Mouse (Mus musculus) hindbrain, embryonic 12.5 days (tissue): ENCODE measurements around the gene Prkg1. TPM values are rescaled to one million over a fixed set of nuclear protein-coding genes. Genes with fewer than 3 reads are reported as not detected.

ENCODE experiments used
- ATAC-seq: fragments of 200-750 bp; cut with Nextera tagmentation; 2 replicates; pipeline ENCODE4 v1.8.0; 2017; ENCODE audit warnings: moderate TSS enrichment; ENCODE audit not compliant: low FRiP score
- H3K27ac ChIP-seq: fragments of 300-500 bp; sonication (generic); 2 replicates; pipeline ENCODE4 v1.5.1; 2016; ENCODE audit warnings: mild to moderate bottlenecking
- H3K27me3 ChIP-seq: fragments of 300-500 bp; sonication (generic); 2 replicates; pipeline ENCODE4 v1.6.1; 2016; ENCODE audit warnings: mild to moderate bottlenecking
- H3K36me3 ChIP-seq: fragments of 300-500 bp; sonication (generic); 2 replicates; pipeline ENCODE4 v1.6.1; 2016; ENCODE audit warnings: mild to moderate bottlenecking
- H3K4me1 ChIP-seq: fragments of 300-500 bp; sonication (generic); 2 replicates; pipeline ENCODE4 v1.6.1; 2016
- H3K4me2 ChIP-seq: fragments of 300-500 bp; sonication (generic); replicated peaks from 2 replicates; pipeline ENCODE4 v1.6.1; 2016; ENCODE audit warnings: mild to moderate bottlenecking
- H3K4me3 ChIP-seq: fragments of 300-500 bp; sonication (generic); 2 replicates; pipeline ENCODE4 v1.5.1; 2016; ENCODE audit warnings: mild to moderate bottlenecking
- H3K9ac ChIP-seq: fragments of 300-500 bp; sonication (generic); 2 replicates; pipeline ENCODE4 v1.6.1; 2016; ENCODE audit warnings: mild to moderate bottlenecking, moderate library complexity
- H3K9me3 ChIP-seq: fragments of 300-500 bp; sonication (generic); replicated peaks from 2 replicates; pipeline ENCODE4 v1.6.1; 2016; ENCODE audit warnings: mild to moderate bottlenecking
- WGBS: fragments of 180-500 bp; shearing (Covaris S2); methylation state at CpG from one replicate; pipeline ENCODE4 v1.1.7; 2016; 5-methylcytosine and 5-hydroxymethylcytosine counted together
- polyA plus RNA-seq: library from polyadenylated mRNA; unstranded; fragments of >200 nt; fragmentation: Nextera tagmentation; extraction: Ambion mirVana; gene quantifications from 2 replicates; pipeline ENCODE4 v1.2.1, GENCODE M21; 2016

Gene Prkg1
- polyA plus RNA-seq, 1 experiment from 2014 or later: 9.2 TPM

DNA sequence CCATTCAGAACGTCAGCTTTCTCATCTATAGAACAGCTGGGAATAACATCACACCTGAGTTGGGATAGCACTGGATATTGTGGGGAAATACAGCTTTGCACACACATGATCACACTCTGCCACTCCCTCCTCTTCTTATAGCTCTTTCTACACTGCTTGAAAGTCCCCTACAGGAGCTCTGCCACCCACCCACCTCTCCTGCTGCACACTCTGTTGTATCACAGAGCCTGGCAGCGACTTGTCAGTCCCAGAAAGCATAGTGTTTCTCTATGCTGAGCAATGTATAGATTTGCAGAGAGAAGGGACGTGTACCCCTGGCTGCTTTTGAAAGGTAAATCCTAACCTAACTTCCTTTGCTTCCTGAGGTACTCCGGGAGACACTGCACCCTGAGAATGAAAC is 275.2 kb downstream of the Prkg1 start:
- ATAC-seq: no peak
- H3K4me2 ChIP-seq: no peak overlapping the region
- no peak overlapping the region for H3K4me3 ChIP-seq
- no peaks in the 10 kb centered on the region for H3K27me3 ChIP-seq
- no peaks in the 10 kb centered on the region for H3K36me3 ChIP-seq
- H3K4me1 ChIP-seq: no peaks in the 10 kb centered on the region
- H3K27ac ChIP-seq: no peak overlapping the region
- no peak overlapping the region for H3K9ac ChIP-seq
- no peaks in the 10 kb centered on the region for H3K9me3 ChIP-seq
- 58% methylated on average over 4 of the region's 4 CpGs for WGBS

DNA sequence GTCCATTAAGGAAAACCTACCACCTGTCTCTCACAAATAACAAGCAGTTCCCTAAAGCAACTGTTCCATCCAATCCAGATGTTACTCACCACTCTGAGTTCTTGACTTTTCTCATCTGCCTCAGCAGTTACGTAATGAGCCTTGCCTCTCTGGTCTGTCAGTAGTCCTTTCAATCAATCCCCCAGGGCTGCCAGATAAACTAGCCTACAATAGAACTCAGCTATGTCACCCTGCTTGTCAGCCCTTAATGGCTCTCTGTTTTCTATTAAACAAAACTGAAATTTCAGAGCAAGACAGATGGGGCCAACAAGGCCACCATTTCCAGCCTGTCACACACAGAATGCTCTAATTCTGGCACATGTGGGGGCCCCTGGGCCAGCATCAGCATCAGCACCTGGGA is 293.1 kb downstream of the Prkg1 start:
- H3K9me3 ChIP-seq: no peaks in the 10 kb centered on the region
- peak; percentile 46; the same call in 1 of the 2 replicates for ATAC-seq

DNA sequence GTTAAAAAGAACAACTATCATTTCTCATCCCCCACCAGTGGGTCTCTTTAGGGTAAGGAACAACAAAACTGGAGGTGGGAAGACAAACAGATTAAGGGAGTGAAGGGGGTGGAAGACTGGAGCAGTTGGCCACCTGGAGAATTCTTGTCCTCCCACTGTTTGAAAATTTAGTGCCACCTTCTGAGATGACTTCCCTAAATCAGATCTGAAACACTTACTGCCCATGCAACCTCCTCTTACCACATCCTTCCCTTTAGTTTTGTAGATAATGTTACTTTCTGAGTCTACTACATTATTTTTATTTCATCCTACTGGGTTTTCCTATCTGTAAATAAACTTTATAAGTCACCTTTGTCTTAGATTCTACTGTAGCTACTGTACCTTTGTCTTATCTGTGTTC is 304.6 kb downstream of the Prkg1 start:
- H3K27me3 ChIP-seq: no peaks in the 10 kb centered on the region
- H3K4me3 ChIP-seq: no peak overlapping the region
- no peaks in the 10 kb centered on the region for H3K9me3 ChIP-seq
- H3K36me3 ChIP-seq: no peaks in the 10 kb centered on the region
- H3K9ac ChIP-seq: no peak overlapping the region
- no peak overlapping the region for H3K4me2 ChIP-seq
- no peak overlapping the region for H3K27ac ChIP-seq
- no peaks in the 10 kb centered on the region for H3K4me1 ChIP-seq
- no peak for ATAC-seq

More for the DNA sequence above, 293.1 kb downstream of the Prkg1 start:
- H3K9ac ChIP-seq: no peak overlapping the region
- no peak overlapping the region for H3K27ac ChIP-seq
- 0 out of 2 replicates have a peak, but pooled peaks cover 3% of the 10 kb centered on the region for H3K4me1 ChIP-seq
- no peaks in the 10 kb centered on the region for H3K36me3 ChIP-seq
- no peaks in the 10 kb centered on the region for H3K27me3 ChIP-seq
- H3K4me2 ChIP-seq: no peak overlapping the region
- 26% methylated on average over 1 of the region's 1 CpGs for WGBS
- no peak overlapping the region for H3K4me3 ChIP-seq

- no peak for ATAC-seq
- Histone ChIP-seq H3K4me1 (no peaks in the 10 kb centered on the region), H3K36me3 (no peaks in the 10 kb centered on the region), H3K9me3 (no peaks in the 10 kb centered on the region), H3K9ac (no peak overlapping the region), H3K4me3 (no peak overlapping the region), H3K4me2 (no peak overlapping the region), H3K27ac (no peak overlapping the region), H3K27me3 (no peaks in the 10 kb centered on the region)
- WGBS: 81% methylated on average over 1 of the region's 1 CpGs
Measured at GRCm38 (mm10) chr19:31444101-31444500, 320.7 kb downstream of the Prkg1 start.

DNA sequence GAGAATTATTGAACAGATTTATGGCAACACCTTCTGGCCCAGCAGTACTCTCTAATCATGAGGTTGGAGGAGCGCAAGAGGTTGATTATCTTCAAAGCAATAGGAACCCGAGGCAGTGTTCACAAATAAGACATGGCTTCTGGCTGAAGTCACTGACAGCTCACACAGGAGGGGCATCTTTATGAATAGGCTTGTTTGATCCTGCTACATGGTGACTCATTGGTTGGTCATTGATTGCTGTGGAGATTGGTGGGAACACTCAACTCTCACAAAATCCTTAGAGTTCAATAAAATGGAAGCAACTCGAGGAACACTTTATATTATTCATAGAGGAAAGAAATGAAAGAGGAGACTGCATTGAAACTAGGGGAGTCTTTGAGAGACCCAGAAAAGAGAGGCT is 322.5 kb downstream of the Prkg1 start:
- H3K27ac ChIP-seq: no peak overlapping the region
- 77% methylated on average over 3 of the region's 3 CpGs for WGBS

GRCm38 (mm10) chr19:31433446-31433845 is 331.4 kb downstream of the Prkg1 start:
- H3K36me3 ChIP-seq: no peaks in the 10 kb centered on the region
- H3K9me3 ChIP-seq: no peaks in the 10 kb centered on the region
- no peak for ATAC-seq

More for the DNA sequence above, 322.5 kb downstream of the Prkg1 start:
- no peak for ATAC-seq
- no peaks in the 10 kb centered on the region for H3K36me3 ChIP-seq
- H3K4me3 ChIP-seq: no peak overlapping the region
- no peaks in the 10 kb centered on the region for H3K9me3 ChIP-seq
- no peaks in the 10 kb centered on the region for H3K4me1 ChIP-seq
- no peak overlapping the region for H3K9ac ChIP-seq
- H3K4me2 ChIP-seq: no peak overlapping the region
- H3K27me3 ChIP-seq: no peaks in the 10 kb centered on the region

GRCm38 (mm10) chr19:31431411-31431810 is 333.4 kb downstream of the Prkg1 start:
- no peak overlapping the region for H3K27ac ChIP-seq
- no peak for ATAC-seq
- no peaks in the 10 kb centered on the region for H3K27me3 ChIP-seq
- no peaks in the 10 kb centered on the region for H3K9me3 ChIP-seq
- 85% methylated on average over 2 of the region's 2 CpGs for WGBS
- H3K4me1 ChIP-seq: no peaks in the 10 kb centered on the region
- H3K4me2 ChIP-seq: no peak overlapping the region
- H3K9ac ChIP-seq: no peak overlapping the region
- no peak overlapping the region for H3K4me3 ChIP-seq
- no peaks in the 10 kb centered on the region for H3K36me3 ChIP-seq

More at GRCm38 (mm10) chr19:31433446-31433845, 331.4 kb downstream of the Prkg1 start:
- no peaks in the 10 kb centered on the region for H3K27me3 ChIP-seq
- no peak overlapping the region for H3K9ac ChIP-seq
- no peak overlapping the region for H3K4me3 ChIP-seq
- H3K4me1 ChIP-seq: no peaks in the 10 kb centered on the region
- no peak overlapping the region for H3K27ac ChIP-seq
- WGBS: 79% methylated on average over 1 of the region's 1 CpGs
- no peak overlapping the region for H3K4me2 ChIP-seq

GRCm38 (mm10) chr19:31426142-31426541 is 338.7 kb downstream of the Prkg1 start:
- H3K9me3 ChIP-seq: peaks cover 3% of the 10 kb centered on the region; the same call in 1 of the 2 replicates
- no peaks in the 10 kb centered on the region for H3K36me3 ChIP-seq
- no peaks in the 10 kb centered on the region for H3K27me3 ChIP-seq
- peaks cover 10% of the 10 kb centered on the region; the same call in 1 of the 2 replicates for H3K4me1 ChIP-seq
- ATAC-seq: no peak
- no peak overlapping the region for H3K4me3 ChIP-seq
- WGBS: 68% methylated on average over 5 of the region's 5 CpGs
- H3K9ac ChIP-seq: no peak overlapping the region
- no peak overlapping the region for H3K4me2 ChIP-seq
- H3K27ac ChIP-seq: no peak overlapping the region

GRCm38 (mm10) chr19:31425199-31425598 is 339.6 kb downstream of the Prkg1 start:
- H3K27me3 ChIP-seq: no peaks in the 10 kb centered on the region
- no peak overlapping the region for H3K27ac ChIP-seq
- no peak for ATAC-seq
- no peaks in the 10 kb centered on the region for H3K36me3 ChIP-seq
- H3K9ac ChIP-seq: no peak overlapping the region
- peaks cover 10% of the 10 kb centered on the region; the same call in 1 of the 2 replicates for H3K4me1 ChIP-seq
- 51% methylated on average over 9 of the region's 9 CpGs for WGBS
- no peak overlapping the region for H3K4me2 ChIP-seq
- no peak overlapping the region for H3K4me3 ChIP-seq
- H3K9me3 ChIP-seq: peaks cover 3% of the 10 kb centered on the region; the same call in 1 of the 2 replicates

DNA sequence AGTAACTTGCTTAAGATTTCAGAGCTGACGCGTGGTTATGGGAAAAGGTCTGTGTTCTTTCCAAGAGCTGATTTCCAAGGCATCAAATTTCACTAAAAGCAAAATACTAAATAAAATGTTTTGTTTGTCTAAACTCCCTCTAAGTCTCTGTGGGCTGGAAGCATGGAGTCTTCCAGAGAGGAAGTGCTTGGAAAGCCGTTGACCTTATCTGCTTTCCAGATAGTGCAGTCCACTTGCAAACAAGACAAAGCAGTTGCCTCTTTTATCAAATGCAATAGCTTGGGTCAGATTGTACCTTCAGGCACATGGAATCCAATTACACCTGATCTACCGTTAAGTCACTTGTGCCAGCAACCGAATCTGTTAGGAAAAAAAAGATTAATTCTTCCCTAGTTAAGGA is 340.5 kb downstream of the Prkg1 start:
- peaks cover 10% of the 10 kb centered on the region; the same call in 1 of the 2 replicates for H3K4me1 ChIP-seq
- peaks cover 3% of the 10 kb centered on the region; the same call in 1 of the 2 replicates for H3K9me3 ChIP-seq
- no peaks in the 10 kb centered on the region for H3K36me3 ChIP-seq
- no peak overlapping the region for H3K4me2 ChIP-seq
- no peak for ATAC-seq
- no peaks in the 10 kb centered on the region for H3K27me3 ChIP-seq
- no peak overlapping the region for H3K27ac ChIP-seq
- 76% methylated on average over 5 of the region's 5 CpGs for WGBS
- H3K9ac ChIP-seq: no peak overlapping the region
- no peak overlapping the region for H3K4me3 ChIP-seq

GRCm38 (mm10) chr19:31413571-31413970 is 351.3 kb downstream of the Prkg1 start:
- H3K36me3 ChIP-seq: no peaks in the 10 kb centered on the region
- H3K4me3 ChIP-seq: no peak overlapping the region
- H3K9me3 ChIP-seq: no peaks in the 10 kb centered on the region
- no peak overlapping the region for H3K4me2 ChIP-seq
- H3K27me3 ChIP-seq: no peaks in the 10 kb centered on the region
- no peak for ATAC-seq
- no peaks in the 10 kb centered on the region for H3K4me1 ChIP-seq
- no peak overlapping the region for H3K27ac ChIP-seq
- no peak overlapping the region for H3K9ac ChIP-seq
- 82% methylated on average over 7 of the region's 7 CpGs for WGBS

- no peaks in the 10 kb centered on the region for H3K9me3 ChIP-seq
- H3K36me3 ChIP-seq: no peaks in the 10 kb centered on the region
- no peak overlapping the region for H3K27ac ChIP-seq
- no peaks in the 10 kb centered on the region for H3K4me1 ChIP-seq
- H3K4me2 ChIP-seq: no peak overlapping the region
- WGBS: 85% methylated on average over 1 of the region's 1 CpGs
- H3K4me3 ChIP-seq: no peak overlapping the region
- no peaks in the 10 kb centered on the region for H3K27me3 ChIP-seq
- H3K9ac ChIP-seq: no peak overlapping the region
- ATAC-seq: no peak
Measured at GRCm38 (mm10) chr19:31396096-31396495, 368.7 kb downstream of the Prkg1 start.

DNA sequence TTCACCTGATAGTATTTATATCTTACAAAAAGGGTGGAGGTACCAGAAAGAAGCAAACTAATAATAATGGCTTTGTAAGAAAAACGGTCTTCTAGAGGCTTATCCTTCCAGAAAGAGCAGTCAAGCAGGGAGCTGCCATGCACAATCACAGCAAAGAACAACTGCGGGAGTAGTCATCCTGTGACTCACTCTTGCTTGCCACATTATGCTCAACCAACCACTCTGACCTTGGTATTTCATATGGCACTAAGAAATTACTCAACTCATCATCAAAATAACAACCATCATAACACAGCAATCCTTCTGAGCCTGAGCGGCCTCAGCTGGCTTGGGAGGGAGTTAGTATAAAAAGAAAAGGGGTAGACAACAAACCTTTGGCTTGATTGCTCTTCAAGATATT is 379.5 kb downstream of the Prkg1 start:
- Histone ChIP-seq H3K4me2 (no peak overlapping the region), H3K4me3 (no peak overlapping the region)
- 91% methylated on average over 3 of the region's 3 CpGs for WGBS

More for the DNA sequence above, 379.5 kb downstream of the Prkg1 start:
- no peaks in the 10 kb centered on the region for H3K9me3 ChIP-seq
- H3K9ac ChIP-seq: no peak overlapping the region
- peaks cover 3% of the 10 kb centered on the region; the same call in 1 of the 2 replicates for H3K4me1 ChIP-seq
- H3K36me3 ChIP-seq: no peaks in the 10 kb centered on the region
- H3K27me3 ChIP-seq: no peaks in the 10 kb centered on the region
- H3K27ac ChIP-seq: no peak overlapping the region
- no peak for ATAC-seq
